Mouse (Mus musculus): ENCODE measurements around the gene Nrxn3.

GRCm38 (mm10) chr12:89983399-89983798, 1260.7 kb downstream of the Nrxn3 start:
- TF ChIP-seq POLR2A (IDR thresholded peaks at IDR 0.05; ENCODE audit: insufficient read length, low read depth) (no peak), E2F4 (IDR thresholded peaks at IDR 0.05; ENCODE audit: insufficient read depth) (no peak), TCF12 (IDR thresholded peaks at IDR 0.05; ENCODE audit: insufficient read depth, poor library complexity, severe bottlenecking) (no peak)
